Mouse (Mus musculus): ENCODE data around the gene Iqgap2. TPM values are rescaled to one million over a fixed set of nuclear protein-coding genes. Genes with fewer than 3 reads are reported as not detected.

Gene Iqgap2
- total RNA-seq (2021) = 1 to 10 TPM; 2.2 to 4.3 TPM

DNA sequence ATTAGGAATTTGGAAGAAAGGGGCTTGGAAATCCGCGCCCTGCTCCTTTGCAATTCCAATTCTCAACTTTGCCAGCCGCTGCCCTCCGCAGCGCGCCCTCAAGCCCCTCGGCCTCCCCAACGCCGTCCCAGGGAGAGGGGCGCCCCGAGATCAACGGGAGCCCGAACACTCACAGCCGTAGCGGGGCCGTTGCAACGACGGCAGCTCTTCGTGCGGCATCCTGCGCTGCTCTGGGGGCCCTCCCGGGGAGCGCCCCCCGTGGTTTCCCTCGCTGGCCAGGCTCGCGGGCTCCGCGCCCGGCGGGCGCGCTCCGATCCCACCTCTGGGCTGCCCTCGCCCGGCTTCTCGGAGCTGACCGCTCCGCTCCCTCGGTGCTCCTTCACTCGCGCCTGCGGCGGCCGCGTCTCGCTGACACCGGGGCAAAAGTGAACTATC, at the start of gene Iqgap2:
Iqgap2 (minus strand) TSS at position 432 of the 435 bp plus-strand sequence.
- intact Hi-C loops (cut with DNase I) = loop anchor here (5.0 to 10.0 kb wide), 3 partner anchors 114 to 327 kb away; no protein-coding TSS in a partner anchor
- DNase-seq = no peak

DNA sequence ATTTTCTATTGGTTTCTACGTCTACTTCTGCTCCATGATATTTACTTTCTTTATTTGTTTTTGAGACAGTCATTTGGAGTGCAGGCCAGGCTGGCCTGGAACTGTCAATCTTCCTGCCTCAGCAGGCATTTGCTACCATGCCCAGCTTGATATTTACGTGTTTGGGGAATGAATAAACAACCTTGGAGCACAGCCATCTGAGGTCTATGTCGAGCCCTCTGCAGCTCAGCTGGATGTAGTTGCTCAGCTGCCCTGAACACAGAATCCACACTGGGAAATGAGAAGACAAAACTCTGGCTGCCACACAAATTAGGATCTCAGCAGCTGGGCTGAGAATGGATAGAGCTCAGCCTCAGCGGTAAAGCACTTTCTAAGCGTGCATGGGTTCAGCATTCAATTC, 49.1 kb upstream of the Iqgap2 start:
- intact Hi-C loops (cut with DNase I) = no loop called here

DNA sequence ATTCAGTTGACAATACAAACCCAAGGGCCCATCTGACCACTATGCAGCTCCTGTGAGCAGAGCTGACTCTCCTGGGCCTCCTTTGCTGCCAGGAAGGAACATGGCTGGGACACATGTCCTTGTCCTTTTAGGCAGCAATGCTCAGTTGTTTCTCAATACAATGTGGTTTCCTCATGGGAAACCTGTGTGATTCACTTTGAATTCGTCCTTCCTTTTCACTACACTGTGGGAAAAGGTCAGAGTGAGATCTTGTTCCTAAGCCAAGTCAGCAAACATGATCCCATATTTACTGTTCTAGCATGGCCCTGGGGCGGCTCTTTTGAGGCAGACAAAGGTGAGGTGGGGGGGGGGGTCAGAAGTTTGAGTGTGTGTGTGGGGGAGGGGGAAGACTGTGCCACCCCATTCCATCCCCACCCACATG, 32.5 kb upstream of the Iqgap2 start:
- DNase-seq = no peak
- intact Hi-C loops (cut with DNase I) = no loop called here

More for the DNA sequence above, 49.1 kb upstream of the Iqgap2 start:
- no peak for DNase-seq

DNA sequence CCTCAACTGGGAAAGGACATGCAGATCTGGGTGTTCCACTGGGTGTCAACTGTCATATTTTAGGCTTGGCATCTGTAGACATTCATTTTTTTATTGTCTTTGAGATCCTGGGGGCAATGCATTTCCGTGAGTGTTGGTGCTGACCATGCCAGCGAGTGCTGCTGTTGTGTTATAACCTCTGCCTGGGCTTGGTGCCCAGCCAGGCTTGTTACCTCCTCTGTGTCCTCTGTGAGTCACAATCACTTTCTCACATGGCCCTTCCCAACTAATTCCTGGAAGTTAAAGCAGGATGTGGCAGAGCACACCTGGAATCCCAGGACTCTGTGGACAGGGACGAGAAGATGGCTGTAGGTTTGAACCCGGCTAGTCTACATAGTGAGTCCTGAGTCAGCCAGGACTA, 30.9 kb upstream of the Iqgap2 start:
- intact Hi-C loops (cut with DNase I) = no loop called here
- no peak for DNase-seq

DNA sequence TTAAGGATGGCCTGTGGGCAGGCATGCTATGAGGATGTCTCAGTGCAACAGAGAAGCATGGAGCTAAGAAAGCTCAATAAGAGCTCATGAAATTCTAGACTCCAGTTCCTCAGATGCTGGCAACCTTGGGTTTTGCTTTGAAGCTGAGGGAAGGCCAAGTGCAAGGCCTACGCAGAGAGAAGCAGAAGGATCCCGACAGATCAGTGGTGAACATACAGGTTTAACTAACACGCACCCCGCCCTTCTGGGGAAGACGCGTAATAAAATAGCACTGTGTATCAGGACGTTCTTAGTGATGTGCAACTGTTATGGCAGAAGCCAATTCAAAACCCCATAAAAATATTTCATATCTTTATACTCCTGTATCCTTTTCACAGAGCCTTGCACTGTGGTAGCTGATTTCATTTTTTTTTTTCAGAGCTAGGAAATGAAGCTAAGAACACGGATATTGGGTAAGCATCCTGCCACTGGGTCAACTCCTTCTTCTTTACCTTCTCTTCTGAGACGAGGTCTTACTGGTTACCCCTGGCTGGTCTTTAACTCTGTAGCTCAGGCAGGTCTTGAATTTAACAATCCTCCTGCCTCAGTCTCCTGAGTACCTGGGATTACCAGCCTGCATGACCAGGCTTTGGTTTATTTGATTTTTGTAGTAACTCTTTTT, 27.0 kb upstream of the Iqgap2 start:
- intact Hi-C loops (cut with DNase I) = no loop called here
- no peak for DNase-seq

DNA sequence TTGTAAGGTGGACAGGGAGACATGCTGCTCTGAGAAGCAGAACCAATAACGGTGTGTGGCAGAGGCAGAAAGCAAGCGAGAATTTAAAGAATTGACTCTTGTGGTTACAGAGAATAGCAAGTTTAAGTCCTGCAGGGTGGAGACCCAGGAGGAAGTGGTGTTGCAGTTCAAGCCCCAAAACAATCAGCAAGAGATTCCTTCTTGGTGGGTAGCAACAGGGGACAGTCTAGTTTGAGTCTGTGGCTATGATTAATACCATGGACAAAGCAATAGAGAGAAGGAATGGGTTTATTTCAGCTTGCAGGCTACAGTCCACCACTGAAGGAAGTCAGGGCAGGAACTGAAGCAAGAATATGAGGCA, 21.3 kb upstream of the Iqgap2 start:
- intact Hi-C loops (cut with DNase I) = no loop called here
- DNase-seq = no peak

DNA sequence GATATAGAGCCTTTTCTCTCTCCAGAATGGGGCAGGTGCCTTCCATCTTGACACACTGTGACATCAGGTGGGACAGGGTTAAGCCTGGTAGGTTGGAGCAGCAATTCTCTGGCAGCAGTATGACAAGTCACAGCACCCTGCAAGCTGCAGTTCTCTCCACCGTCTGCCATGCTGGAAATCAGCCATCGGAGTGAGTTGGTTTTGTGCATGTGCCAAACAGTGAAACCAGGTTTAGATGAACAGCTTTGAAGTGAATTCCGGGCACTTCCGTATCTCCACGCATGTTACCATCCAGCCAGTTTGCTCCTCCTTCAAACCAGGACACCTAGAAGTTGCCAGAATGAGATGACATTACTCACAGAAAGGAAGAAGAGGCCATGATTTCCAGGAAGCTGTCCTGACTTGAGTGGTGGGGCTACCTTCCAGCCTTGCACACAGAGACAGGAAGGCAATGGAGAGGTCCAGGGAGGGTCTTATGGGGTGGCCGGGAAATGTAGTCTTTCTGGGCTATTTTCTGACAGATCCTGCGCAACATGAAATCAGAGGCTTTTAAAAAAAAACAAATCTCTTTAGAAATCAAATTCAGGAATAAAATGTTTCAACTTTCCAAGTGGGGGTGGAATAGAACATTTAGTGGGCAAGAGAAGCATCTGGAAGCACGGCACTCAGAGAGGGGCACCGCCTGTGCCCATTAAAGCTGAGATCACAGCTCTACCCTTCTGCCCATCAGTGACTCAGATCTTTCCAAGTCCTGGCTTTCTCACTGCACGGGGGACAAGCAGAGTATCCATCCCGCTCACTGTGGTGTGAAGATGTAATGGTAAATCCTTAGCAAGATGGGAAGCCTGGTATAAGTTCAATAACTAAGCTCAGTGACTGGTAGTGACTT, 20.7 kb upstream of the Iqgap2 start:
- DNase-seq = no peak
- intact Hi-C loops (cut with DNase I) = no loop called here

DNA sequence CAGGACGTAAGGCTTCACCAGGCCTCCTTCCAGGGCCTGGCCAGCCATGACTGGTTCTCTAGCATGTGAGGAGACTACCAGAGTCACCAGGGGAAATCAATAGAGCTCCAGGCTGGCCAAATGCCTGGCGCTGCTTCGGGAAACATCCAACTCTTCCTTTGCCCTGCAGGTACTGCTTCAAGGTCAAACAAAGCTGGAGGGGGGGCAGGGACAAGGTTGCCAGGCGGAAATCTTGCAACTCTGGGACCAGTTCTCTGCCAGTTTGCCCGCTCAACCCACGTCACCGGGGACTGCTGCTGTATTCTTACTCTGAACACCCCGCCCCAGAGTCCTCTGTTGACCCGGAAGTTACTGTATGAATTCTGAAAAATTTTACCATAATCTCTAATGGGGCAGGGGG, 18.5 kb upstream of the Iqgap2 start:
- intact Hi-C loops (cut with DNase I) = no loop called here
- DNase-seq = no peak

DNA sequence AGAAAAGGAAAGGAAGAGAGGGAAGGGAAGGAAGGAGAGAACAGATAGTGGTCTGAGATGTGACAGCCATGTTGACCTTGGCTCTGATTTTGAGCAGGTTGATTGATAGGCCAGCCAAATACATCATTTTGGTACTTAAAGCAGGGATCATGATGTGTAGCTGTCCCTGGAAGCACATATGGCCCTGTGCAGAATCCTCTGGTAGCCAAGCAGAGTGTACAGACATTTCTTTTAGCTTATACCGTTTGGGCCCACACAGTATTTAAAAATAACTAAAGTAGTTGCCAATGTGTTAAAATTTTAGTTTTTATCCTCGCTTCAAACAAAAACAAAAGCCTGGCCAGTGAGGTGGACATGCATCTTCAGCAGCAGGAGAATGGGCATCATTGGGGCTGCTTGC, 17.5 kb upstream of the Iqgap2 start:
- intact Hi-C loops (cut with DNase I) = no loop called here
- no peak for DNase-seq

DNA sequence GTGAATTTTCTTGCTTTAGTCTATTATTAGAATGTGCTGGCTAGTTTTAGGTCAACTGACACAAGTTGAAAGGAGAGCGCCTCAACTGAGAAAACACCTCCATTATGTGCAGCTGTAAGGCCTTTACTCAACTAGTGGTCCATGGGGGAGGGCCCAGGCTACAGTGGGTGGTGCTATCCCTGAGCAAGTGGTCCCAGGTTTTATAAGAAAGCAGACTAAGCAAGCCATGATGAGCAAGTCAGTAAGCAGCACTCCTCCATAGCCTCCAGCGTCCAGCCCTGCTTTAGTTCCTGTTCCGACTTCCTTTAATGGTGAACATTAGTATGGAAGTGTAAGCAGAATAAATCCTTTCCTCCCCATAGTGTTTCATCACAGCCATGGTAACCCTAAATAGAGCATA, 11.0 kb upstream of the Iqgap2 start:
- DNase-seq = no peak
- intact Hi-C loops (cut with DNase I) = no loop called here

DNA sequence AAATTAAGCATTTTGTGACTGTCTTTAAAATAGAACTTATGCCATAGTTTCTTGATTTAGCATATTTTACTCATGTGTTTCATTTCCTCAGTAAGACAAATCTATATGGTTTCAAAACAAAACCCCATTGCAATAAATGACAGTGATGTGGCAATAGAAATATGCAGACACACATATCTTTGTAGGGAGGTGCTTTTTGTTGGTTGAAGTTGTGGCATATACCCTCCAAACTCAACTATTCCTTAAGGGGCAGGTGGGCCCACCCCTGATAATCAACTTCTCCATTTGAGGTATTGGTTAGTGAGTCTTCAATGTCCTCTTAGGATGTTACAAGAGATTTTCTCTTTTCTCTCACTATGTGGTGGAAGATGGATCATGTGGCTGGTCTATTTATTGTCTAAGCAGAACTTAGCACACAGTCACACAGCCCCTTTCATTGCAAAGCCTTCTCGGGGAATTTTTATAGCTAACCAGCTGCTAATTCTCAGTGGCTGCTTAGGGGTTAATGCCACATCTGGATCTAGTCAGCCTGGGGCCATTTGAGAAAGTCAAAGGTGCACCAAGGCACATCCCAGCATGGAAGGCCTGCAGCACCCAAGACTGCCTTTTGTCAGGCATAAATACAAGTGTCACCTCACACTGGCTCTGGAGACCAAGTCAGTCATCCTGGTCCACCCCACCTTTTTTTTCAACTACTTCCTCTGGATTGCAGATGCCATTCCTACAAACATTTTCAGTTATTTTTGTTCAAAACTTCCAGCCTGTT, 8.3 kb upstream of the Iqgap2 start:
- DNase-seq = no peak
- intact Hi-C loops (cut with DNase I) = loop anchor here (10.0 kb wide), 1 partner anchor 335 kb away; no protein-coding TSS in a partner anchor

DNA sequence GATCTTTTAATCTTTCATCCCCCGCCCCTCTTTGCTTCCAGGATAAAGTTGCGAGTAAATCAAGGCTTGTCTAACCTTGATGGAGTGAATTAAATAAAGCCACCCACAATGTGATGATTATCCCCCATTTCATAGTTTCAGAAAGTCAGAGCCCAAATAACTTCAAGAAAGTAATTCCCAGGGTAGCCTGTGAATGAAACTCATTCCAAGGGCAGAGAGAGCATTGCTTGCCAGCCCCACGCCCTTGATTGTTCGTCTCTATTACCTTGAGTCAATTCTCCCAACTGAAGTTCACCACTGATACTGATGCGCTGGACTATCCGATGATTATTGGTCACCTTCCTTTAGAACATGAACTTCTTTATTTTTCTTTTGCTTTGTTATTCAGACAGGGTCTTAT, 4.8 kb upstream of the Iqgap2 start:
- intact Hi-C loops (cut with DNase I) = loop anchor here (10.0 kb wide), 1 partner anchor 332 kb away; no protein-coding TSS in a partner anchor

DNA sequence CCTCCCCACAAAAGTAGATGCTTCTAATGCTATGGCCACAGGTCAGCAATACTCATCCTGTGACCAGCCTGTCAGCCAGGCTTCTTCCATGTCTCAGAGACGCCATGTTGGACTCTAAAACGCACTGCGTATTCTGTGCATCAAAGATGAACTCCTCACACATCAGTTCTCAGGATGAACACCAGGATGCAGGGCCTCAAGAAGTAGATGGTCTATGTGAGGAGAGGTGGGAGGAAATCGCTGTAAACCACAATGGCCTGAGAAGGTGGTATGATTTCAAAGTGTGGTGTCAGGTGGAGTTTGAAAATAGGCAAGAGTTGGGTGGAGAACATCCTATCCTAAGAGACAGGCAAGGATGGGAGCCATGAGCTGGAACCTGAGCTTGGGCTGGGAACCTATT, 1.4 kb upstream of the Iqgap2 start:
- intact Hi-C loops (cut with DNase I) = loop anchor here (5.0 to 10.0 kb wide), 3 partner anchors 116 to 328 kb away; no protein-coding TSS in a partner anchor
- DNase-seq = no peak

More for the DNA sequence above, 4.8 kb upstream of the Iqgap2 start:
- DNase-seq = no peak

DNA sequence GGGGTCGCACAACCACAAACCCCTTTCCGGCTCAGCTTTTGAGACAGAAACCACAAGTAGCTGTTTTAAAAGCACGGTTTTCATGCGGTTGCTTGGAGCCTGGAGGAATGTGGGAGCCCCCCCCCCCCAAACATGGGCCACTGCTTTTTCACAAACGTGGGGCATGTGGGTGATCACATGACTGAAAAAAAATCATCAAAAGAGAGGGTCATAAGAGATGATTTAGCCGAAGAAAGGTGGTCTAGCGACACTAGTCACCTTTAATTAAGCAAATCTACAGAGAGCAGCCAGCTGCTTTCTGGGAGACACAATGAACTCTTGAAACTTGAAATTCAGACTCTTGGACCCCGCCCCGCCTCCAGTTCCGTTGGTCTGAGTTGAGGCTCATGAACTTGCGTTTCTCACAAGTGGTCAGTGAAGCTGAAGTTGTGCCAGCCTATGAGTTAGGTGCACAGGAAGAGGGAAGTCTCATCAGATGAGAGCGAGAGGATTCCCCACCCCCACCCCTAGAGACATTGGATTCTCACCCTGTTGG, 956 bp upstream of the Iqgap2 start:
- intact Hi-C loops (cut with DNase I) = loop anchor here (5.0 to 10.0 kb wide), 3 partner anchors 115 to 328 kb away; no protein-coding TSS in a partner anchor
- DNase-seq = no peak

DNA sequence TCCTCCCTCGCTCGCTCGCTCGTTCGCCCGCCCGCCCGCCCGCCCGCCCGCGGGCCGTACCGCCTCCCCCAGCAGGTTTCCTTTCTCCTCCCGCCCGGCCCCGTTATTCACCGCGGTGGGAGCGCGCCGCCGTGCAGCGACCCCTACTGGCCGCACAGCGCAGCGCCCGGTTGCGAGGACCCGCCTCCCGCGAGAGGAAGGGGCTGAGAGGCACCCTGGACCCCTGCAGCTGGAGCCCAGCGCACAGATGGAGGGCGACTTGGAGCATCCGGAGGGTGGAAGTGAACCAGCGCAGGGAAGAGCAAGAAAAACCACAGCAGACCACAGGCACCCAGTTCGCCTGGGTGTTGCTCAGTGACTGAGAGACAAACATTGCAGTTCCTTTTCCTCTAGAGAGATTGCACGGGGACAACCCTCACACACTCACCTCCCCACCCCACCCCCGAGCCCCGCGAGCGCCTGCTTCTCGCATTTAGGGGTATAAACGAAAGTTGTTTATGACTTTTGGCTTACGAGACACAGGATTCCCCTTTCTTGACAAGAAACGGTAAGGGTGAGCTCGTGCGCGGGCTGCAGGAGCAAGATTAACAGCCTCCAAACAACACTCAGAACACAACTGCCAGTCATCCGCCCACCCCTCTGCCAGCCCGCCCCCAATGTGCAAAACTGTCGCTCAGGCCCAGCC, 346 bp upstream of the Iqgap2 start:
- DNase-seq = peak; percentile 84 to 85
- intact Hi-C loops (cut with DNase I) = loop anchor here (5.0 to 10.0 kb wide), 3 partner anchors 115 to 327 kb away; no protein-coding TSS in a partner anchor

DNA sequence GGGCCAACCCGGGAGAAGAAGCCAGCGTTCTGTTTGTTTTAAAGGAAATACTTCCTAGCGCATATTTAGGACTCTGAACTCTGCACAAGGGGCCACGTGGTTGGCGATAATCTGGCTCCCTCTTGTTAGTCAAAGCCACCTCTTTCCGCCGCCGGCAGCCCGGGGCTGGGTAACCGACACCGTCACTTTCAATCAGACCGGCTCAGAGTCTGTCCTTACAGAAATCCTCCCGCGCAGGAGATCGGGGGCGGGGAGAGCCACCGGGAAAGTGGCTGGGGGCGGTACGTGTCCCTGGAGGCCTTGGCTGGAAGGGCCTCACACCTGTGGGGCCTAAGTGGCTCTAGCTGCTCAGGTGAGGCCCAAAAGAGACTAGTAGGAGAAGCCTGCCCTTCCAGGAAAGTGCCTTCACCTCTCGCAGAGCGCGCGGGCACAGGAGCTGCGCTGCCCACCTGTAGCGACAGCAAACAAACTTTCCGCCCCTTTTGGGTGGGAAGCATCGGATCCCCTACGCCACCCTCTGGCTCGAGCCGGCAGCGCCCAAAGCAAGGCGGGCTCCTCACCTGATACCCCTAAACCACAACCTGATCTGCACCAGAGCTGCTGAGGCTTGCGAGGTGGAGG, 761 bp downstream of the Iqgap2 start:
- DNase-seq = peak; percentile 25 to 31
- intact Hi-C loops (cut with DNase I) = loop anchor here (5.0 to 10.0 kb wide), 3 partner anchors 114 to 326 kb away; no protein-coding TSS in a partner anchor

DNA sequence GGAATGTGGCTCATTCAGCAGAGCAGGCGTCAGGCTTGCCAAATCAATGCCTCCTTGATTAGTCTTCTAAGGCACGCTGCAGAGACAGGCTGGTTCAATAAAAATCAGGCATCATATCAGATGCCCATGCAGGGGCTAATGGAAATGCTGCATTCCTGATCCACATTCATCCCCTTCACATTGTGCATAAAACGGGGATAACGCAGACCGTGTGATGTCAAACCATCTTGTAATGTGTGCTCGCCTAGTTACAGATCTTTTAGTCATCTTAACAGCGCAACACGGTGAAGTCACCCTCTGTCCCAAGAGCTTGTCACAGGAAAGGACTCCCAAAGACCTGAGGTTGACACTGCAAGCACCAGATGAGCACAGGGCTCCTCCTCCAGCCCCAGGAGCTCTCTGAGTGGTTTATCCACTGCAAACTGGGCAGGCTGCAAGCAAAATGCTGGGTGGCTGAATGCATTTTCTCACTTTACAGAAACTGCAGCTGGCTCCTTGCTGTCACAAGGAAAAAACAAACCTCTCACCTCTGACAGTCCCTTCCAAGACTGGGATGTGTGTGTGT, 1.7 kb downstream of the Iqgap2 start:
- intact Hi-C loops (cut with DNase I) = loop anchor here (5.0 to 10.0 kb wide), 3 partner anchors 113 to 325 kb away; no protein-coding TSS in a partner anchor
- peak in 1 of 2 experiments; percentile 4 for DNase-seq

DNA sequence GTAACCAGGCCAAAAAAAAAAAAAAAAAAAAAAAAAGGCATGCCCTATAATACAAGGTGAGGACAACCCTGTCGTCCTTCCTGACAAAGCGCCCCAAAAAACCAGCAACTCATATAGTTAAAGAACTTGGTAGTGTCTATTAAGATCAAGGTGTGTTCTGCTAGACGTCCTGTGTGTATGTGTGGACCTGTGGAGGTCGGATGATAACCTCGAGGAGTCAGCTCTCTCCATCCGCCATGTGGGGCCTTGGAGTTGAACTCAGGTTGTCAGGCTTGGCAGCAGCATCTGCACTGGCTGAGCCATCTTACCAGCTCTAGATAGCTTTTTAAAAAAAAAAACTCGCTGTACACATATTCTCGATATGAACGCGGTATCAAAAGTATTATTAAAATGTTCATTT, 2.4 kb downstream of the Iqgap2 start:
- no peak for DNase-seq
- intact Hi-C loops (cut with DNase I) = no loop called here

DNA sequence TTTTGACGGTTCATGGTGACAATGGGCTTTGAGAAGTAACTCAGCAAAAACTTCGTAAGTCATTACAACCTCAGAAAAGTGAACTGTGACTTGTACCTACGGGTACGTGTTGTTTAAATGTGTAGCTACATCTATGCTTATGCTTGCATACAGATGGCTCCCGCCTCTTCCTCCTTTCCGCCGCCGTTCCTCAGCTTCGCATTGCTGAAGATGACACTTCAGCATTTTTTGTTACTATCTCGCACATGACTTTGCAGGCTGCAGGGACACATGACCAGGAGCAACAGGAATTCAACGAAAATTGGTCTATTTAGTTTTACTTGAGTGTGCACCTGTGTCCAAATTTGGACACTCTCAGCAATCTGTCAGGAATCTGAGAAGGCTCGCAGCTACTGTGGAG, 3.1 kb downstream of the Iqgap2 start:
- no peak for DNase-seq
- intact Hi-C loops (cut with DNase I) = no loop called here
